Mouse (Mus musculus) left cerebral cortex, adult 11 months (tissue): ENCODE measurements around the gene Olfr435.
"Not testable (repeated sequence)": the region's sequence is repeated elsewhere in the genome, so short reads cannot be mapped to it uniquely, and the experiment has no call there.

Experiments
- DNase-seq: peaks from one replicate; pipeline ENCODE4 v3.0.0; 2022; ENCODE audit warnings: low spot score

Gene Olfr435

GRCm38 (mm10) chr6:43196781-43197180, at the start of gene Olfr435:
Olfr435 (plus strand) TSS chr6:43197146.
- no peak for DNase-seq

- no peak for DNase-seq
Measured at GRCm38 (mm10) chr6:43159502-43159901, 37.4 kb upstream of the Olfr435 start.

DNA sequence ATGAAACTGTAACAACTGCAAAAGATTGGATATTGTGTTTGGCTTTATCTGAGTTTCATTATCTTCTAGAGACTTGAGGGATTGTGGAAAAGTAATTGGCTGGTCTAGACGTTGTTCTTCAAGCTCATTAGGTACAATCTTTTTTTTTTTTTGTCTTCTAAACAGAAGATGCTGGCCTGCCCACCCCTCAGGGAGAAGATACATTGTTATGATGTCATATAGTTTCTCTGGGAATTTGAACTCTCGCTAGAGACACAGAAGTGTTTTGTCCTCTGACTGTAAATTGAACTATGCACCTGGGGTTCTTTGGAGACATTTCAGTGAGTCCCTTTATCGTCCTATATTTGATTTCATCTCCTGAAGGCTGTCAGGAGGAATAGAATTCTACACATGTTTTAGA, 34.0 kb upstream of the Olfr435 start, which contains the start of gene Olfr437:
TSS of gene Olfr437 (plus strand) at position 301 of the 400 bp plus-strand sequence.
- DNase-seq = no peak

DNA sequence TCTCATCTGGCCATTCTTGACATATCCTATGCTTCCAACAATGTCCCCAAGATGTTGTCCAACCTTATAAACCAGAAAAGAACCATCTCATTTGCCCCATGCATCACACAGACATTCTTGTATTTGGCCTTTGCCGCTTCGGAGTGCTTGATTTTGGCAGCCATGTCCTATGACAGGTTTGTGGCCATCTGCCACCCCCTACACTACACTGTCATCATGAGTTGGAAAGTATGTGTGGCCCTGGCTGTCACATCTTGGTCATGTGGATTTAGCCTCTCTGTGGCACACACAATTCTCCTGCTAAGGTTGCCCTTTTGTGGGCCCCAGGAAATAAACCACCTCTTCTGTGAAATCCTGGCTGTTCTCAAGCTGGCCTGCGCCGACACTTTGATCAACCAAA, 29.7 kb upstream of the Olfr435 start:
- DNase-seq = no peak

DNA sequence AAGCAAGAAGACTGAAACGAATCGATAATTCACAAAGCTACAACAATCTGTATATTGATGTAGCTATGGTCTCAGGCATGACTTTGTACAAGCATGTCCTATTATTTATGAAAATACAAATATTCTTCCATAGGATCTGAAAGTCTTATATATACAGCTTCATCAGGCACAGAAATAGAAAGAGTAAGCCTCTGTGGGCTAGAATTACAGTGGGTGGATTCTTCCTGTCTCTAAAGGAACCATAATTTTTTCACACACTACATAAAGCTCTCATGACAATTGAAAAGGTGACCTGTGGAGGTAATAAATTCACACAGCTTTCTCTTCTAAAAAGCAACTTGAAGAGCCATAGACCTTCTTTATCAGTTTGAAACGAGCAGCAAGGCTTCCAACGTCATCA, 25.1 kb upstream of the Olfr435 start, which contains the start of gene Olfr13:
TSS of gene Olfr13 (plus strand) at position 301 of the 400 bp plus-strand sequence.
- DNase-seq = no peak

GRCm38 (mm10) chr6:43178129-43178528, 18.8 kb upstream of the Olfr435 start:
- no peak for DNase-seq

GRCm38 (mm10) chr6:43178584-43179501, 18.1 kb upstream of the Olfr435 start:
- no peak for DNase-seq

GRCm38 (mm10) chr6:43190986-43191385, 6.0 kb upstream of the Olfr435 start:
- no peak for DNase-seq

- DNase-seq = no peak
Measured at GRCm38 (mm10) chr6:43198094-43198493, 1.1 kb downstream of the Olfr435 start.

DNA sequence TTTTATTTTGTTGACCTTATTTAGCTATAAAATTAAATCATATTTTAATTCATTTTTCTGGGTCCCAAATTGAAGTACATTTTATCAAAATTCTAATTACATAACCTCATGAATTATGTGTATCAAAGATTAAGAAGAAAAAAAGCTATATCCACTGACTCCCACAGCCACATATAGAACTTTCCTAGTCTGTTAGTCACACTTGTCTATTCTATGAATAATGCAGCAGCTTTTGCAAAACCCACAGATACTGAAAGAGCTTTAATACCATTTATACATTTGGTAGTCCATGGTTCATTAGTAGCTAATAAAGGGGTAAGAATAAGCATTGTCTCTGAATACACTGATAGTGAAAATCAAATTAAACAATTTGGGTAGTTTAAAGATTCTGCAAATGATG, 5.8 kb downstream of the Olfr435 start:
- no peak for DNase-seq

- no peak for DNase-seq
Measured at GRCm38 (mm10) chr6:43205355-43205754, 8.4 kb downstream of the Olfr435 start.

- DNase-seq = peak; percentile 31
Measured at GRCm38 (mm10) chr6:43212873-43213272, 15.9 kb downstream of the Olfr435 start, which contains the start of gene Olfr434. Olfr434 (plus strand) TSS chr6:43213021.

- DNase-seq = not testable (repeated sequence)
Measured at GRCm38 (mm10) chr6:43231255-43231654, 34.3 kb downstream of the Olfr435 start, which contains the start of gene Olfr47. Olfr47 (plus strand) TSS chr6:43231529.

- DNase-seq = no peak
Measured at GRCm38 (mm10) chr6:43242061-43242460, 45.1 kb downstream of the Olfr435 start.

GRCm38 (mm10) chr6:43247396-43247795, 50.5 kb downstream of the Olfr435 start:
- no peak for DNase-seq

DNA sequence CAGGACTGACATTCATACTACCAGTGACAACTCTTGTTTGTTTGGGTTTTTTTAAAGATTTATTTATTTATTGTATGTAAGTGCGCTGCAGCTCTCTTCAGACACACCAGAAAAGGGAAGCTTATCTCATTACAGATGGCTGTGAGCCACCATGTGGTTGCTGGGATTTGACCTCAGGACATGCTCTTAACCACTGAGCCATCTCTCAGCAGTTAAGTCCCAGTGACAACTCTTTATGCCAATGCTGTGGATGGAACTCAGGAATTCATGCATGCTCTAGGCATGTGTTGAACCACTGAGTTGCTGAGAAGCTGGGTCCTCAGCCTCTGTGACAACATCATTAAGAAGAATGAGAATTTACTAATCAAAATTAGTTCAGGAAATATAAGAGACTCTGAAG, 56.0 kb downstream of the Olfr435 start:
- DNase-seq = no peak
